Mouse (Mus musculus) spleen, adult 10 weeks (tissue): Measurements from ENCODE around the gene Rergl. TPM values are rescaled to one million over a fixed set of nuclear protein-coding genes. Genes with fewer than 3 reads are reported as not detected.

Source experiments
- polyA plus RNA-seq: library from polyadenylated mRNA; stranded (reverse); fragments of 350-450 nt; fragmentation: Illumina TruSeq; extraction: RNeasy Lipid Tissue Mini Kit (QIAGEN cat#74804); gene quantifications from one replicate; pipeline ENCODE4 v1.2.3, GENCODE M21; 2015; ENCODE audit warnings: low replicate concordance; ENCODE audit not compliant: insufficient read depth

Rergl gene
- polyA plus RNA-seq: not detected

GRCm38 (mm10) chr6:139501876-139502275, at the start of gene Rergl:
Gene Rergl (minus strand): TSS chr6:139501976.

Other genes with a start within 250 kb of the Rergl start
- not detected for gene Pik3c2g, start 85.2 kb upstream of the Rergl start, polyA plus RNA-seq